Mouse (Mus musculus) heart, embryonic 11.5 days (tissue): Measurements from ENCODE around the gene Mgst1. TPM values are rescaled to one million over a fixed set of nuclear protein-coding genes. Genes with fewer than 3 reads are reported as not detected.

Source experiments
- ATAC-seq: fragments of 200-750 bp; cut with Nextera tagmentation; replicated peaks from 2 replicates; pipeline ENCODE4 v1.8.0; 2017; ENCODE audit warnings: moderate library complexity; ENCODE audit not compliant: insufficient number of reproducible peaks, low FRiP score, low TSS enrichment
- H3K27ac ChIP-seq: fragments of 300-500 bp; sonication (generic); 2 replicates; pipeline ENCODE4 v1.5.1; 2014; ENCODE audit warnings: mild to moderate bottlenecking, low read depth, low read length
- H3K27me3 ChIP-seq: fragments of 300-500 bp; sonication (generic); 2 replicates; pipeline ENCODE4 v1.6.1; 2014; ENCODE audit warnings: mild to moderate bottlenecking, low read length, mixed read lengths; ENCODE audit not compliant: control insufficient read depth, insufficient read depth
- H3K36me3 ChIP-seq: fragments of 300-500 bp; sonication (generic); 2 replicates; pipeline ENCODE4 v1.6.1; 2014; ENCODE audit warnings: mild to moderate bottlenecking, low read length, moderate library complexity, mixed read lengths; ENCODE audit not compliant: control insufficient read depth, insufficient read depth
- H3K4me1 ChIP-seq: fragments of 300-500 bp; sonication (generic); 2 replicates; pipeline ENCODE4 v1.6.1; 2014; ENCODE audit warnings: low read length; ENCODE audit not compliant: control insufficient read depth, insufficient read depth
- H3K4me2 ChIP-seq: fragments of 300-500 bp; sonication (generic); 2 replicates; pipeline ENCODE4 v1.6.1; 2014; ENCODE audit warnings: mild to moderate bottlenecking, moderate library complexity
- H3K4me3 ChIP-seq: fragments of 300-500 bp; sonication (generic); 2 replicates; pipeline ENCODE4 v1.5.1; 2014; ENCODE audit warnings: low read depth, low read length
- H3K9ac ChIP-seq: fragments of 300-500 bp; sonication (generic); 2 replicates; pipeline ENCODE4 v1.6.1; 2014; ENCODE audit warnings: mild to moderate bottlenecking, low read depth, low read length, moderate library complexity
- H3K9me3 ChIP-seq: fragments of 300-500 bp; sonication (generic); replicated peaks from 2 replicates; pipeline ENCODE4 v1.6.1; 2016; ENCODE audit warnings: low read length; ENCODE audit not compliant: control insufficient read depth
- WGBS: fragments of 180-500 bp; shearing (Covaris S2); extraction: QIAGEN DNeasy Blood & Tissue Kit; methylation state at CpG from one replicate; pipeline ENCODE4 v1.1.7; 2014; ENCODE audit not compliant: insufficient replicate concordance; 5-methylcytosine and 5-hydroxymethylcytosine counted together
- polyA plus RNA-seq: library from polyadenylated mRNA; unstranded; fragments of >200 nt; fragmentation: Nextera tagmentation; extraction: Ambion mirVana; gene quantifications from 2 replicates; pipeline ENCODE4 v1.2.1, GENCODE M21; 2014

Gene Mgst1
- polyA plus RNA-seq, 1 experiment from 2014 or later: 76.6 TPM

GRCm38 (mm10) chr6:138130541-138130940, 9.6 kb upstream of the Mgst1 start:
- no peaks in the 10 kb centered on the region for H3K27me3 ChIP-seq
- WGBS: 79% methylated on average over 3 of the region's 3 CpGs

GRCm38 (mm10) chr6:138140336-138140735, 220 bp downstream of the Mgst1 start:
- peak overlapping the region; percentile 69 for H3K9ac ChIP-seq
- WGBS: under 1% methylated on average over 16 of the region's 16 CpGs
- H3K27me3 ChIP-seq: no peaks in the 10 kb centered on the region
- H3K9me3 ChIP-seq: no peaks in the 10 kb centered on the region
- peak overlapping the region; percentile 53 for H3K4me3 ChIP-seq
- no peak overlapping the region for H3K27ac ChIP-seq
- H3K4me2 ChIP-seq: peak overlapping the region; percentile 77
- no peaks in the 10 kb centered on the region for H3K36me3 ChIP-seq
- peak; percentile 64; the same call in 1 of the 2 replicates for ATAC-seq
- peaks cover 7% of the 10 kb centered on the region for H3K4me1 ChIP-seq

More at GRCm38 (mm10) chr6:138130541-138130940, 9.6 kb upstream of the Mgst1 start:
- Histone ChIP-seq H3K9me3 (no peaks in the 10 kb centered on the region), H3K36me3 (no peaks in the 10 kb centered on the region), H3K4me1 (no peaks in the 10 kb centered on the region), H3K27ac (no peak overlapping the region), H3K4me3 (no peak overlapping the region), H3K9ac (no peak overlapping the region), H3K4me2 (no peak overlapping the region)
- ATAC-seq: no peak

GRCm38 (mm10) chr6:138141111-138141592, 1.0 kb downstream of the Mgst1 start:
- WGBS: 61% methylated on average over 4 of the region's 4 CpGs
- H3K4me1 ChIP-seq: peaks cover 7% of the 10 kb centered on the region

GRCm38 (mm10) chr6:138142604-138143003, 2.5 kb downstream of the Mgst1 start:
- 88% methylated on average over 7 of the region's 7 CpGs for WGBS
- H3K9ac ChIP-seq: no peak overlapping the region
- peaks cover 7% of the 10 kb centered on the region for H3K4me1 ChIP-seq
- H3K27ac ChIP-seq: no peak overlapping the region
- no peak overlapping the region for H3K4me2 ChIP-seq
- H3K27me3 ChIP-seq: no peaks in the 10 kb centered on the region
- H3K4me3 ChIP-seq: no peak overlapping the region
- no peaks in the 10 kb centered on the region for H3K9me3 ChIP-seq
- H3K36me3 ChIP-seq: no peaks in the 10 kb centered on the region
- ATAC-seq: no peak

More at GRCm38 (mm10) chr6:138141111-138141592, 1.0 kb downstream of the Mgst1 start:
- Histone ChIP-seq H3K27me3 (no peaks in the 10 kb centered on the region), H3K27ac (peak overlapping the region; percentile 46), H3K36me3 (no peaks in the 10 kb centered on the region), H3K9ac (peak overlapping the region; percentile 49), H3K4me2 (peak overlapping the region; percentile 77), H3K9me3 (no peaks in the 10 kb centered on the region), H3K4me3 (peak overlapping the region; percentile 53)
- ATAC-seq: no peak

GRCm38 (mm10) chr6:138143450-138143849, 3.3 kb downstream of the Mgst1 start:
- Histone ChIP-seq H3K9me3 (no peaks in the 10 kb centered on the region), H3K4me2 (no peak overlapping the region), H3K4me1 (peaks cover 7% of the 10 kb centered on the region), H3K27me3 (no peaks in the 10 kb centered on the region), H3K4me3 (no peak overlapping the region), H3K36me3 (no peaks in the 10 kb centered on the region), H3K27ac (no peak overlapping the region), H3K9ac (no peak overlapping the region)
- ATAC-seq: no peak
- WGBS: 67% methylated on average over 3 of the region's 3 CpGs

- no peak overlapping the region for H3K4me3 ChIP-seq
- H3K9me3 ChIP-seq: no peaks in the 10 kb centered on the region
- ATAC-seq: no peak
Measured at GRCm38 (mm10) chr6:138153111-138153510, 13.0 kb downstream of the Mgst1 start.

GRCm38 (mm10) chr6:138163920-138164319, 23.8 kb downstream of the Mgst1 start:
- WGBS: 73% methylated on average over 7 of the region's 7 CpGs

More at GRCm38 (mm10) chr6:138153111-138153510, 13.0 kb downstream of the Mgst1 start:
- Histone ChIP-seq H3K27me3 (no peaks in the 10 kb centered on the region), H3K4me2 (no peak overlapping the region), H3K36me3 (no peaks in the 10 kb centered on the region; the same call in 1 of the 2 replicates), H3K4me1 (no peaks in the 10 kb centered on the region), H3K27ac (no peak overlapping the region), H3K9ac (no peak overlapping the region)
- 28% methylated on average over 5 of the region's 5 CpGs for WGBS

GRCm38 (mm10) chr6:138171480-138172224, 31.5 kb downstream of the Mgst1 start:
- H3K27ac ChIP-seq: no peak overlapping the region
- no peak overlapping the region for H3K9ac ChIP-seq
- no peak overlapping the region for H3K4me2 ChIP-seq
- no peaks in the 10 kb centered on the region for H3K4me1 ChIP-seq
- H3K9me3 ChIP-seq: no peaks in the 10 kb centered on the region
- no peaks in the 10 kb centered on the region for H3K27me3 ChIP-seq
- ATAC-seq: peak; percentile 63; the same call in 1 of the 2 replicates
- 66% methylated on average over 15 of the region's 15 CpGs for WGBS
- H3K4me3 ChIP-seq: no peak overlapping the region
- H3K36me3 ChIP-seq: no peaks in the 10 kb centered on the region

More at GRCm38 (mm10) chr6:138163920-138164319, 23.8 kb downstream of the Mgst1 start:
- Histone ChIP-seq H3K27ac (no peak overlapping the region), H3K36me3 (no peaks in the 10 kb centered on the region), H3K4me1 (no peaks in the 10 kb centered on the region), H3K9ac (no peak overlapping the region), H3K9me3 (no peaks in the 10 kb centered on the region), H3K4me2 (no peak overlapping the region), H3K27me3 (no peaks in the 10 kb centered on the region), H3K4me3 (no peak overlapping the region)
- no peak for ATAC-seq
